Mouse (Mus musculus) thymus, adult 2 months (tissue): ENCODE data around the gene Dgkh. TPM values are rescaled to one million over a fixed set of nuclear protein-coding genes. Genes with fewer than 3 reads are reported as not detected.
"Not testable (repeated sequence)": the region's sequence is repeated elsewhere in the genome, so short reads cannot be mapped to it uniquely, and the experiment has no call there.

Source experiments
- DNase-seq: peaks from one replicate; pipeline ENCODE4 v3.0.0; 2021
- H3K27ac ChIP-seq: fragments of 200-500 bp; 2 replicates; pipeline ENCODE4 v1.5.1; 2012; ENCODE audit warnings: low read length, control low read depth; ENCODE audit not compliant: control insufficient read depth, insufficient read depth
- H3K27me3 ChIP-seq: fragments of 200-500 bp; 2 replicates; pipeline ENCODE4 v1.6.1; 2012; ENCODE audit warnings: mild to moderate bottlenecking, low read length, moderate library complexity, mixed read lengths; ENCODE audit not compliant: control insufficient read depth, insufficient read depth
- H3K36me3 ChIP-seq: fragments of 200-500 bp; 2 replicates; pipeline ENCODE4 v1.6.1; 2012; ENCODE audit warnings: mild to moderate bottlenecking, low read length, moderate library complexity; ENCODE audit not compliant: control insufficient read depth, insufficient read depth
- H3K4me1 ChIP-seq: fragments of 200-500 bp; replicated peaks from 2 replicates; pipeline ENCODE4 v1.6.1; 2012; ENCODE audit warnings: low read length; ENCODE audit not compliant: control insufficient read depth, insufficient read depth
- H3K4me3 ChIP-seq: fragments of 200-500 bp; 2 replicates; pipeline ENCODE4 v1.5.1; 2012; ENCODE audit warnings: mild to moderate bottlenecking, low read length, control low read depth, moderate library complexity; ENCODE audit not compliant: control insufficient read depth, insufficient read depth
- CTCF ChIP-seq: fragments of 200-500 bp; IDR thresholded peaks from 2 replicates; pipeline ENCODE4 v1.5.1; 2012; ENCODE audit warnings: mild to moderate bottlenecking, control low read depth, low read length, moderate library complexity, borderline replicate concordance; ENCODE audit not compliant: control insufficient read depth, poor library complexity, insufficient read depth; ENCODE audit errors: extremely low read depth
- POLR2A ChIP-seq: fragments of 200-500 bp; IDR thresholded peaks from 2 replicates; pipeline ENCODE4 v1.6.1; 2012; ENCODE audit warnings: mild to moderate bottlenecking, low read length, control low read depth, moderate library complexity; ENCODE audit not compliant: control insufficient read depth, poor library complexity, insufficient read depth; ENCODE audit errors: extremely low read depth
- WGBS: fragments of 180-500 bp; shearing (Covaris S2); methylation state at CpG from one replicate; pipeline ENCODE4 v1.1.7; 2018; 5-methylcytosine and 5-hydroxymethylcytosine counted together
- polyA plus RNA-seq: library from polyadenylated mRNA; depleted of rRNA; stranded (reverse); fragments of >200 nt; gene quantifications from 2 replicates; pipeline ENCODE4 v1.2.3, GENCODE M21; 2012

Gene Dgkh
- polyA plus RNA-seq, 1 experiment, result 0.84 TPM

DNA sequence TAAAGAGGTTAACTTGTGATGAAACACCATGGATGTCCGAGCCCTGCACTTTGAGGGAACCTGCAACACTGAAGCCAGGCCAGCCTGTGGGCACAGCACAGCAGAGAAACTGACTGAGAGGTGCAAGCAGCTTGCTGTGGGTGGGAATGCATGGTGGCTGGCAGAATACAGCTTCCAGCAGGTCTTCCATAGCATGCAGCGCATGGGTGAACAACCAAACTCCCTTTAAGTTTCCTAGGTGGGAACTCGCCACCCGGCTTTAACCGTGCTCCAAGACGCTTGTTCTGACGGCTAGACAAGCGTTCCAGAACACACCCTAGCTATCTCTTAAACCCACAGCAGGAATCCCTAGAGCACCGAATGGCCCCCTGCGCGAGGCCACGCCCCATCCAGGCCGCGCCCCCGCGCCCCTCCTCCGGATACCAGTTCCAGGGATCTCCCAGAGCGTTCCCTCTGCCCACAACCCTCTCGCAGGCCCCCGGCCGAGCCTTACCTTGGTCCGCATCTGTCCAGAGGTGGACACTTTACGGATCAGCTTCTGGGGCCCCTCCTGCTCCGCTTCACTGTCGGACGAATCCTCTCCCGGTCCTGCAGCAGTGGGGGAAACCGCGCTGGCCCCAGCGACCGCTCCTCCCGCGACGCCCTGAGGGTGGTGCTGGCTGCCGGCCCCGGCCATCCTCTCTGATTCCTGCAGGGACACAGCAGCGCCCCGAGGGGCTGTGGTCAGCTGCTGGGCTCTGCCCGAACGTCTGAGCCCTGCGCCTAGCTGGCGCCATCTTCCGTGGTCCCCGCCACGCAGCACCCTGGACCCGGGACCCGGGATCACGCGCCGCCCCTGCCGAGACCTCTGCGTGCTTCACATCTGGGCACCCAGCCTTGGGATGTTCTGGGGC, 7.9 kb downstream of the Dgkh start:
- H3K4me1 ChIP-seq, result peaks cover 9% of the 10 kb centered on the region
- TF ChIP-seq CTCF, result no peak
- TF ChIP-seq POLR2A, result no peak
- no peaks in the 10 kb centered on the region for H3K36me3 ChIP-seq
- DNase-seq, result peak; percentile 51
- no peak overlapping the region for H3K27ac ChIP-seq
- no peaks in the 10 kb centered on the region; the same call in 1 of the 2 replicates for H3K27me3 ChIP-seq
- WGBS, result 4% methylated on average over 52 of the region's 52 CpGs
- H3K4me3 ChIP-seq, result peak overlapping the region; percentile 78

- H3K4me1 ChIP-seq, H3K27ac ChIP-seq, DNase-seq, H3K4me3 ChIP-seq, H3K27me3 ChIP-seq, H3K36me3 ChIP-seq: not testable (repeated sequence)
- WGBS, result 77% methylated on average over 4 of the region's 4 CpGs
Measured at GRCm38 (mm10) chr14:78723655-78724054, 8.9 kb downstream of the Dgkh start.

DNA sequence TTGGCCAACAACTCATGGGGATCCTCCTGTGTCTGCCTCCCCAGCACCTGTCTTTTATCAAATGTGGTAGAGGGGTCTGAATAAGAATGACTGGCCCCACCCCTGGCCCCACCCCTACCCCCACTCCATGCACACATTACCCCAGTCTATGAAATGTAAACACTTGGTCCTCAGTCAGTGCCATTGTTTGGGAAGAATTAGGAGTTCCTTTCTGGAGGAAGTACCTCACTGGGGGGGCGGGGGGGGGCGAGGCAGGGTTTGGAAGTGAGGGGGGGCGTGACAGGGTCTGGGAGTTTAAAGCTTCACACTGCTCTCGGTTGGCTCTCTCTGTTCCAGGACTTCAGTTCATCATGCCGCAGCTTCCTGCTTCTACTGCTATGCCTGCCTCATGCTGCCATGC, 10.5 kb downstream of the Dgkh start:
- Histone ChIP-seq H3K27ac (no peak overlapping the region), H3K4me1 (peaks cover 9% of the 10 kb centered on the region), H3K36me3 (no peaks in the 10 kb centered on the region), H3K4me3 (no peak overlapping the region), H3K27me3 (no peaks in the 10 kb centered on the region; the same call in 1 of the 2 replicates)
- WGBS, result 92% methylated on average over 5 of the region's 5 CpGs
- no peak for DNase-seq
- TF ChIP-seq POLR2A (no peak), CTCF (no peak)

DNA sequence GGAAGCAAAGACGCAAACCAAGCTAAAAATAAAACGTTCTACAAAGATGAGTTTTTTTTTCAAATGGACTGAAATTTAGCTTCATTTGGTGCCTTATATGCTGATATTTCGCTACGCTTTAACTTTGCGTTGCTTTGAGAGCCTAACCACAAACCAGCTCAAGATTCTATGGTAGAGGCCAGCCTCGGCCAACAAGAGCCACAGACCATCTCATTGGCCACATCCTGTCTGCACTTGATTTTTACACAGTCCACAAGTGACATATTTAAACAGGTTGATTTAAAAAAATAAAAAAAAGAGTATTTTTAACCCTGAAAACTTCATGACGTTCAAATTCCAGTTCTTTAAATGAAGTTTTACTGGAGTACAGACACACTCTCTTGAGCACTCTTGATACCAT, 16.5 kb downstream of the Dgkh start:
- Histone ChIP-seq H3K4me3 (no peak overlapping the region), H3K27me3 (no peaks in the 10 kb centered on the region), H3K4me1 (no peaks in the 10 kb centered on the region), H3K36me3 (no peaks in the 10 kb centered on the region), H3K27ac (no peak overlapping the region)
- 46% methylated on average over 7 of the region's 7 CpGs for WGBS
- TF ChIP-seq CTCF, result no peak
- TF ChIP-seq POLR2A, result no peak
- DNase-seq, result no peak

GRCm38 (mm10) chr14:78712565-78713148, 19.9 kb downstream of the Dgkh start:
- H3K27me3 ChIP-seq, result no peaks in the 10 kb centered on the region
- no peak overlapping the region for H3K4me3 ChIP-seq
- no peaks in the 10 kb centered on the region for H3K36me3 ChIP-seq
- H3K27ac ChIP-seq, result no peak overlapping the region
- TF ChIP-seq POLR2A (no peak), CTCF (no peak)
- 79% methylated on average over 20 of the region's 20 CpGs for WGBS
- DNase-seq, result no peak
- no peaks in the 10 kb centered on the region for H3K4me1 ChIP-seq

- WGBS, result 77% methylated on average over 4 of the region's 4 CpGs
- no peak overlapping the region for H3K27ac ChIP-seq
- no peak for DNase-seq
- no peak for TF ChIP-seq CTCF
- no peak for TF ChIP-seq POLR2A
- no peak overlapping the region for H3K4me3 ChIP-seq
- H3K27me3 ChIP-seq, result no peaks in the 10 kb centered on the region
- H3K36me3 ChIP-seq, result no peaks in the 10 kb centered on the region
- H3K4me1 ChIP-seq, result no peaks in the 10 kb centered on the region
Measured at GRCm38 (mm10) chr14:78710647-78711046, 21.9 kb downstream of the Dgkh start.

GRCm38 (mm10) chr14:78705616-78706015, 27.0 kb downstream of the Dgkh start:
- Histone ChIP-seq H3K27me3 (no peaks in the 10 kb centered on the region), H3K36me3 (no peaks in the 10 kb centered on the region), H3K4me3 (no peak overlapping the region), H3K27ac (no peak overlapping the region), H3K4me1 (no peaks in the 10 kb centered on the region)
- no peak for TF ChIP-seq POLR2A
- no peak for TF ChIP-seq CTCF
- 98% methylated on average over 3 of the region's 3 CpGs for WGBS
- DNase-seq, result no peak
